Mouse (Mus musculus): ENCODE results near the gene Saysd1.
"Not testable (repeated sequence)": the region's sequence is repeated elsewhere in the genome, so short reads cannot be mapped to it uniquely, and the experiment has no call there.

The Saysd1 gene

GRCm38 (mm10) chr14:20041836-20042235 is 96.5 kb downstream of the Saysd1 start:
- no peak for DNase-seq (ENCODE audit: low read depth, low spot score)

- no peak for DNase-seq (ENCODE audit: low read depth, low spot score)
Measured at GRCm38 (mm10) chr14:20040976-20041375, 97.4 kb downstream of the Saysd1 start.

- no peak for DNase-seq (ENCODE audit: low read depth, low spot score)
Measured at GRCm38 (mm10) chr14:20039795-20040194, 98.5 kb downstream of the Saysd1 start.

DNA sequence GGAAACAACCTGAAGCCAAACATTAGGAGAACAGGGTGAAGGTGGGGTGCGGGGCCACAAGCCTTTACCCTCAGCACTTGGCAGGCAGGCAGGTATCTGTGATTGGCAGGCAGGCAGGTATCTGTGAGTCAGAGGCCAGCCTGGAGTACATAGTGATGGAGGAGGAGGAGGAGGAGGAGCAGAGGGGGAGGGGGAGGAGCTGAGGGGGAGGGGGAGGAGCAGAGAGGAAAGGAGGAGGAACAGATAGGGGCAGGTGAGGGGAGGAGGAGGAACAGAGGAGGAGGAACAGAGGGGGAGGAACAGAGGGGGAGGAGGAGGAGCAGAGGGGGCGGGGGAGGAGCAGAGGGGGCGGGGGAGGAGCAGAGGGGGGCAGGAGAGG is 105.6 kb downstream of the Saysd1 start:
- no peak for DNase-seq (ENCODE audit: low read depth, low spot score)

- no peak for DNase-seq (ENCODE audit: low read depth, low spot score)
Measured at GRCm38 (mm10) chr14:20032016-20032737, 106.2 kb downstream of the Saysd1 start.

DNA sequence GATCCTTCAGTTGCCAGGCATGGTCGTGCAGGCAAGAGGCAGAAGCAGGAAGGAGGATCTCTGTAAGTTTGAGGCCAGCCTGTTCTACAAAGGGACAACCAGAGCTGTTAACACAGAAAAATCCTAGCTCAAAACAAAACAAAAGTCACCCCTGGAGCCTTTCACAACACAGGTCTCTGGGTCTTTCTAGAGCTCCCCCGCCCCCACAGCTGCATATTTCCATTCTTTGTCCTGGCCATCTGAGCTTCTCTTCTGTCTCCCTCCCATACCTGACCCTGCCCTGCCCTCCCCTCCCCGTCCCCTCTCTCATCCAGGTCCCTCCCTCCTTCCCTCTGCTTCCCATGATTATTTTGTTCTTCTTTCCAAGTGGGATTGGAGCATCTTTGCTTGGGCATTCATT is 108.7 kb downstream of the Saysd1 start:
- DNase-seq (ENCODE audit: low read depth, low spot score), result no peak

DNA sequence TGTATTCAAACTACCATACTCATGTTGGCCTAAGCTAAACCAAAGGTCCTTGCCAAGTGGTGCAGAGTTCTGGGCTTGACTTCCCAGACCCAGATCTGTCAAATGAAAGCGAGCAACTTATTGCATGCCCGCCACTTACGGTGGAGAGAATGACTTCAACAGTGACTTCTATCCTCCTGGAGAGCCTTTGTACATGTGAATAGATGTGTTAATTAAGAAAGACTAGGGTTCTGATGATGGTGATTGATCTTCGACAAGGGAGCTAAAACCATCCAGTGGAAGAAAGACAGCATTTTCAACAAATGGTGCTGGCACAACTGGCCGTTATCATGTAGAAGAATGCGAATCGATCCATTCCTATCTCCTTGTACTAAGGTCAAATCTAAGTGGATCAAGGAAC is 110.9 kb downstream of the Saysd1 start:
- not testable (repeated sequence) for DNase-seq (ENCODE audit: low read depth, low spot score)

All from mesoderm, embryonic 11.5 days (tissue).